8 mouse cellular contexts compared by ENCODE assay signal in genomic region chr11:101149178-101150105, GRCm38 (mm10). TPM values are rescaled to one million over a fixed set of nuclear protein-coding genes. Genes with fewer than 3 reads are reported as not detected.
DNase-seq lines count a peak whose midpoint lies in the region; ATAC-seq and TF ChIP-seq lines count a peak whose summit lies in the region.

No protein-coding gene starts in this region.

- H3K36me3 ChIP-seq in hindbrain, postnatal 0 days (ENCODE audit: insufficient read depth, low read length) = no peaks in the 10 kb centered on the region

- H3K27me3 ChIP-seq in hindbrain, postnatal 0 days (ENCODE audit: insufficient read depth, low read length) = no peaks in the 10 kb centered on the region

- peak; percentile 38 for DNase-seq in embryo, embryonic 11 days
- DNase-seq in embryo, embryonic 10 days (ENCODE audit: low spot score) = no peak
- DNase-seq in ovary, postnatal 36 days (ENCODE audit: low spot score) = peak; percentile 29
- DNase-seq in ovary, postnatal 14 days (ENCODE audit: low spot score) = no peak
- DNase-seq in hindbrain, postnatal 0 days (ENCODE audit: low spot score) = peak; percentile 69
- DNase-seq in testis, postnatal 10 days (ENCODE audit: low spot score) = peak; percentile 63
- no peak for DNase-seq in layer of hippocampus, adult 8-10 months (ENCODE audit: low spot score in 2 of 2)
- DNase-seq in spleen, postnatal 4 days (ENCODE audit: low spot score in 2 of 2) = no peak

- 41% methylated on average over 9 of the region's 9 CpGs for WGBS in hindbrain, postnatal 0 days

- H3K9me3 ChIP-seq in hindbrain, postnatal 0 days (ENCODE audit: low read length) = no peaks in the 10 kb centered on the region

- no peak for ATAC-seq in hindbrain, postnatal 0 days

- H3K4me3 ChIP-seq in hindbrain, postnatal 0 days (ENCODE audit: low read length) = no peak overlapping the region

- H3K27ac ChIP-seq in hindbrain, postnatal 0 days = peak overlapping the region; percentile 41

- TF ChIP-seq CTCF in hindbrain, postnatal 0 days (IDR thresholded peaks at IDR 0.05; ENCODE audit: low read depth) = no peak

- H3K9ac ChIP-seq in hindbrain, postnatal 0 days (replicated peaks; ENCODE audit: low read length) = no peak overlapping the region

- H3K4me2 ChIP-seq in hindbrain, postnatal 0 days (ENCODE audit: low read depth, low read length) = no peak overlapping the region

- H3K4me1 ChIP-seq in hindbrain, postnatal 0 days (ENCODE audit: insufficient read depth, low read length) = no peaks in the 10 kb centered on the region

RNA-seq across cellular contexts. Expression of gene Tubg2, which starts 6.3 kb away (rescaled TPM):
- 29.7 and 40.8 TPM in 2 replicates for total RNA-seq in hindbrain, postnatal 0 days (2014; rRNA removed)
- polyA plus RNA-seq in hindbrain, postnatal 0 days (2015; fragmentation: Nextera tagmentation; extraction: Ambion mirVana) = 57.7 and 62.8 TPM in 2 replicates
- 10 to 100 TPM; 32.9 to 43.5 (median 38.2) TPM for total RNA-seq in layer of hippocampus, adult 8-10 months (2022)

RNA-seq across cellular contexts. Expression of gene Cntnap1, which starts 20.9 kb away (rescaled TPM):
- 25.4 and 28.9 TPM in 2 replicates for total RNA-seq in hindbrain, postnatal 0 days (2014; rRNA removed)
- polyA plus RNA-seq in hindbrain, postnatal 0 days (2015; fragmentation: Nextera tagmentation; extraction: Ambion mirVana) = 5.8 and 6.5 TPM in 2 replicates
- 100 to 1,000 TPM; 157 to 185 (median 168) TPM for total RNA-seq in layer of hippocampus, adult 8-10 months (2022)

RNA-seq across cellular contexts. Expression of gene Plekhh3, which starts 21.7 kb away (rescaled TPM):
- total RNA-seq in hindbrain, postnatal 0 days (2014; rRNA removed) = 26.7 and 32.3 TPM in 2 replicates
- 8.8 TPM in 2 replicates for polyA plus RNA-seq in hindbrain, postnatal 0 days (2015; fragmentation: Nextera tagmentation; extraction: Ambion mirVana)
- total RNA-seq in layer of hippocampus, adult 8-10 months (2022) = 10 to 100 TPM; 13.6 to 16.9 (median 15.6) TPM

RNA-seq across cellular contexts. Expression of gene Ccr10, which starts 25.8 kb away (rescaled TPM):
- total RNA-seq in hindbrain, postnatal 0 days (2014; rRNA removed) = 0.16 and 0.43 TPM in 2 replicates
- 0.88 and 1.0 TPM in 2 replicates for polyA plus RNA-seq in hindbrain, postnatal 0 days (2015; fragmentation: Nextera tagmentation; extraction: Ambion mirVana)
- under 1 TPM; 0.31 to 0.50 (median 0.35) TPM for total RNA-seq in layer of hippocampus, adult 8-10 months (2022)

RNA-seq across cellular contexts. Expression of gene Tubg1, which starts 29.7 kb away (rescaled TPM):
- total RNA-seq in hindbrain, postnatal 0 days (2014; rRNA removed) = 59.3 and 68.3 TPM in 2 replicates
- 71.5 and 72.8 TPM in 2 replicates for polyA plus RNA-seq in hindbrain, postnatal 0 days (2015; fragmentation: Nextera tagmentation; extraction: Ambion mirVana)
- 10 to 100 TPM; 39.8 to 43.9 (median 43.3) TPM for total RNA-seq in layer of hippocampus, adult 8-10 months (2022)

Comparison
In these comparisons a context has a peak if more than half of its experiments do, and no peak if none do; other contexts are left out.
1. DNase-seq: peak in embryo, embryonic 11 days (single experiment), ovary, postnatal 36 days (single experiment), hindbrain, postnatal 0 days (single experiment) and testis, postnatal 10 days (single experiment); none in embryo, embryonic 10 days (single experiment), ovary, postnatal 14 days (single experiment), layer of hippocampus, adult 8-10 months (0 of 2) and spleen, postnatal 4 days (0 of 2).